Mouse (Mus musculus): Measurements from ENCODE around the gene Msgn1.
A peak's percentile ranks its signal among the peaks of the same experiment; 100 is the strongest.

The Msgn1 gene

DNA sequence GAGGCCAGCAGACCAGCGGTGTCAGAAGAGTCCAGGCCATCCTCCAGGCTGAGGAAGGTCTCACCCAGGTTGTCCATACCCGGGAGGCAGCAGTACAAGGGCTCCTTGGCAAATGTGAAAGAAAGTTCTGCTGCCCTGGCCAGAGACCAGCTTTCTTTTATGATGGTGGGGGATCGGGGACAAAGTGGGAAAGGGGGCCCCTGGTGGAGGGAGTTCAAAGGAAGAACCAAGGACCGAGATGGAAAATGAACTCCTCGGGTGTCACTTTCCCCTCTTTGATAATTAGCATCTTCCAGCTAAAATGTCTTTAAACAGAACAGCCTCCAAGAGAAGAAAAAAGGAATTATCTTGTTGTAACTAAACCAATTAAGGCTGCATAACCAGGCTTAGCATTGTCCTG lies at the start of gene Msgn1:
Gene Msgn1 (minus strand): TSS at position 101 of the 400 bp plus-strand sequence.
- DNase-seq, result no peak

DNA sequence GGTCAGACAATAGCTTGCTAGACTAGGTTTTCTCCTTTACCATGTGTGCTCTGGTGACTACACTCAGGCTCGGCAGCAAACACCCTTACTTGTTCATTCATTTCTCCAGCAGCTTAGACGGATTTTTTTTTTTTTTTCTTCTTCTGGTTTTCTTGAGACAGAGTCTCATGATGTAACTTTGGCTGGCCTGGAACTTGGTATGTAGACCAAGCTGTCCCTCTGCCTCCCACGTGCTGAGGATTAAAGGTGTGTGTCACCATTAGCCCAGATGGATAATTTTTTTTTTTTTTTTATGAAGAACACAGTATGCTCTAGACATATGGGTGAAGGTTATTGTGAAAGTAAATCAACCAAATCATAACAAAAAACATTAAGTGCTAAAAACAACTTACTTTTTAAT lies 41.5 kb upstream of the Msgn1 start:
- no peak for DNase-seq

DNA sequence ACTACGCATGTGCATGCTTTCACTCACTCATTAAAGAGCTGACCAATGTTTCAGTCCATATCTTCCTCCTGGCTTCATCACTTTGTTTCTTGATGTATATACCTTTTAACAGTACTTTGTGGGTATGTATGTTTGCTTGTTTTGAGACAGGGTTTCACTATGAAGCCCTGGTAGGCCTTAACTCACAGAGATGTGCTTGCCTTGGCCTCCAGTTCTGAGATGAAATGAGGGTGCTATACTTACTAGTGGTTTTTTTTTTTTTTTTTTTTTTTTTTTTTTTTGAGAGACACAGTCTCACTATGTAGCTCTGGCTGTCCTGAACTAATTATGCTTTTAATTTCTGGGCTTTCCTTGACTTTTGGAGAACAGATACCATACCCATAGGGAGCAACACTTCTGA lies 38.7 kb upstream of the Msgn1 start:
- no peak for DNase-seq

DNA sequence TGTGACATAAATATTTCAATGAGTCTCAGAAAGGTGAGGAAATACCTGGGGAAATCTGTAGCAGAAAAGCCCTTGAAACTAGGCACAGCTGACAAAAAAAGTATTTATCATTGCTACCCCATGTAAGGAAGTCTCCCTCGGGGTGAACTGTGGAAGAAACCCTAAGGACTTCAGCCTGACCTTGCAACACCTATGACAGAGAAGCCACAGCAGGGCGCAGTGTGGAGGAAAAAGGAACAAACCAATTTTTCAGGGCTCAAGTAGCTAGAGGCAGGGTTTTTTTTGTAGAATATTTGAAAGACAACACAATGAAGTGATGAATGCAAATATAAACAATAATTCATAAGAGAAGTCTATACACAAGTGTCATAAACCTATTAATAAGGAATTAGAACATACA lies 27.2 kb upstream of the Msgn1 start:
- DNase-seq, result no peak

DNA sequence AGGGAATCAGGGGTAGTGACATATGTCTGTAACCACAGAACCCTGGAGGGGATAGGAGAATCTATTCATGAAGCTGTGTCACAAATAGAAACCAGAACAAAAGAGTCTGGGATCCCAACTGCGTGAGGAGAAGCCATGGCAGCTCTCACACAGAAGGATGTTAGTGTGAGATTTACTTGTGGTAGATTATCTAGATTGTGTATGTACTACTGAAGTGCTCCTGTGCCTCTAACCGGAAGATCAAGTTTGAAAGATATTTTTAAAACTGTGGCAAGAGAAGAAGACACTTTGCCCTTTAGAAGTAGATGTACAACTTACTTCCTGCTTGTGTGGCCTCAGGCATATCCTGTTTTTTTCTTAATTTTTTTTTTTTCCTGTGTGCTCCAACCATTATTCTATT lies 21.5 kb upstream of the Msgn1 start:
- DNase-seq, result no peak

DNA sequence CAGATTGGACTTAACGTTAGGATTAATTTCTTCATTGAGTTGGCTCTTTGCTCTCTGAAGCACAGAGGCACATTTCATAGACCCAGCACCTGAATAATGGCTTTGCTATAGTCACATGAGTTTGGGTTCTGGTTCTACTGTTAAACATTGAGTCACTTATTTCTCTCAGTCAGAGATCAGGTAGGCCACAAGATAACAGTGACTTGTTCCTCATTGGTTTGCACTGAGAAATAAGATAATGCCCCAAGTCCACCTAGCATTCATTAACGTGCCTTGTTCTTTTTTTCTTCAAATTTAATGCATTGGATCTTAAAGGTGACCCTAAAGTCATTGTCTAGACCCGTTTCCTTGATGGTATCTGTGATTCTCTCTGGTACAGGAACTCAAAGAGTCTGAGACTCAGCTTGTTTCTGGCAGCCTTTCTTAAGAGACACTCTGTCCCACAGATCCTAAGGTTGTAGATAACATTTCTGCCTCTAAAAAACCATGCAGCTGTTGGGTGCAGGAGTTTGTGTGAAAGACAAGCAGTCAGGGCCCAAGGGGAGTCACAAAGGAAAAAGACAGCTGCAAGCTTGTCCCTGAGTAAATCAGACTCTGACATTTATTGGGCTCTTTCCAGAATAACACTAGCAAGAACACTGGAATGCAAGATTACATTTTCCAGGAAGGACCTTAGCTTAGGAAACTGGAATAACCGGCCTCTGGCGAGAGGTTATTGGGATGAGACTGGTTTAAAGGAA lies 17.9 kb upstream of the Msgn1 start:
- DNase-seq, result no peak

DNA sequence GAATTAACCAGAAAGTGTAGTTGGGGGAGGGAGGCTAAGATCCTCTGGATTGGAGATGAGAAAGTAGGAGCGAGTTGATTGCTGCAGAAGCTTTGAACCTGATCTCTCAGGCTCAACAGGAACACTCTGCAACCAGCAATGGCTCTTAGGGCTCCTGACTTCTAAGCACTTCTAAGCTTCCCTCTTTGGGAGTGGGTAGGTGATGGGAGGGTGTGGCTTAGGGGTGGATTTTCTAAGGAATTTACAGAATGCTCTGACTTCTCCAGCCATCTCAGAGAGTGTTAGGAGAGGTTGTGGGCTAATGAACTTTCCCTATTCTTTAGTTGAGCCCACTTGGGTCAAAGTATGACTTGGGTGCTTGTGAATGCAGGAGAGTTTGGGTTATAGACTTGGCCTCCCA lies 17.4 kb upstream of the Msgn1 start:
- DNase-seq, result no peak

DNA sequence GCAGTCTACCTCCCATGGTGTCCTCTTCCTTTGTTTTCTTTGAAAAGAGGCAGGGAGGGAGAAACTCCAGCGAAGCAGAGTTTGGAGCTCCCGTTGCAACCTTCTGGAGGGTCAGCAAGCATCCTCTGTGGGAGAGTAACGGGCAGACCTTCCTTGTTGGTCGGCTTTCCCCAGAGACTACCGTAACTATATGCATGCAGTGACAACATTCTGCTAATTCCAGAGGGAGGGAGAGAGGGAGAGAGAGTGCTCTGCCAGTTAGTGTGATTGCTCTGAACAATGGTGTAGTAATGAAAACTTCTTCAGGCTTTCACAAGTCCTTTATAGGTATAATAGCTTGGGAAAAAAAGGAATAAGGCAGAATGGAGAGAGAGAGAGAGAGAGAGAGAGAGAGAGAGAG lies 15.9 kb upstream of the Msgn1 start:
- DNase-seq, result no peak

DNA sequence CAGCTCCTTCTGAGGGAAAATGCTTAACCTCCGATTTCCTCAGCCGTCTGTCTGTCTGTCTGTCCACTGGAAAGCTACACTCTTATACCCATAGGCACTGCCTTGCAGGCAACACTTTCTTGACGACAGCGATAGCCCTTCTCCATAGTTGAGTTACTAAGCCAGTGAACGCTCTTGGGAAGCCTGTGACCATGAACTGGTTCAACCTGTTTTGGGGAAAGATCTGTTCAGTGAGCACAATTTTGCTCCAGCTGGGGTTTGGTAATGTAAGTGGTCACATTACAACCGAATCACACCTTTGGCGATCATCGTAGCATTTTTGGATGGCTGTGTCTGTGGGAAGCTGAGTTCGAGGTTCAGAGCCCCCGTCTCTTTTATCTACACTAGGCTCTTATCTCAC lies 14.3 kb upstream of the Msgn1 start:
- DNase-seq, result no peak

DNA sequence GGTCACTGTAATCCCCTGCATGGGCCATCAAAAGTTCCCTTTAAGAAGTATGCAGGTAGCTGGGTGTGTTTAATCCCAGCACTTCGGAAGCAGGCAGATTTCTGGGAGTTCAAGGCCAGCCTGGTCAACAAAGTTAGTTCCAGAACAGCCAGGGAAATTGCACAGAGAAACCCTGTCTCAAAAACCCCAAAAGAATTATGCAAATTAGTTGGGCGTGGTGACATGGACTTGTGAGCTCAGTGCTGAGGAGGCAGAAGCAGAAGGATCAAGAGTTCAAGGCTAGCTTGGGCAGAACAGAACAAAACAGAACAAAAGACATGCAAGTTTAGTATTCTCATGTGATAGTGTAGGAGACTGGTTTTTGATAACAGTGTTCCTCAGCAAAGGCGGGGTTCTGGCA lies 13.8 kb upstream of the Msgn1 start:
- no peak for DNase-seq

DNA sequence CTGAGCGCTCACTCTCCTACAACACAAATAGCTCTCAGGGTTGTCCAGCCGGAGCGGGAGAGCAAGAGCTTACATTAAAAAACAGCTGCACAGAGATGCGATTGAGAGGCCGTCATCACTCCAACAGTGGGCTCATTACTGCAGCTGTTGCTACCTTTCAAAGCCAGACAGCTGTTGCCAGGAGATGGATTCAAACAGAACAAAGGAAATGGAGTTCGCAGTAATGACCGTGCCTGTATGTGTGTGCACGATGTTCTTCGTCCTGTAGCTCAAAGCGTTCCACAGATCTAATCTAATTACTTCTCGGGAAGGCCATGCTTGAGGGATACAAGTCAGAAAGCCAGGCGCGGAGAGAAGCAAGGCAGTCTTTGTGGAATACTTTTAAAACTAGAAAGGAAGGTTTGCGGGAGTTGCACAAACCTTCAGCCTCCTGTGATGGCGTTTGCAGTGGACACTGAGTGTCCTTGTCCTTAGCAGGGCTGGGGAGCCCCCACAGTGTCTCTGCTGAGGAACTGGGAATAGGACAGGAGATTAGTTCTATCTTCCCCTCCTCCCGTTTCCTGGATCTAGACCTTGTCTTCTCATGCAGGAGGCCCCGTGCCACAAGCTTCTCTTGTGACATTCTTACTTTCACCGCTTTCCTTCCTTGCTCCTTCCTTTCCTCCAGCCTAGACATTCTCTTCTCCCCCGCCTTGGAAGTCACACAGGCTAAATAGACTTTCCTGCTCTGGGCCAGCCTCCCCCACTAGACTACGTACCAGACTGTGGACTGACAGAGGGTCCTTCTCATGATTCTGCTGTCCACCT lies 13.0 kb upstream of the Msgn1 start:
- no peak for DNase-seq

DNA sequence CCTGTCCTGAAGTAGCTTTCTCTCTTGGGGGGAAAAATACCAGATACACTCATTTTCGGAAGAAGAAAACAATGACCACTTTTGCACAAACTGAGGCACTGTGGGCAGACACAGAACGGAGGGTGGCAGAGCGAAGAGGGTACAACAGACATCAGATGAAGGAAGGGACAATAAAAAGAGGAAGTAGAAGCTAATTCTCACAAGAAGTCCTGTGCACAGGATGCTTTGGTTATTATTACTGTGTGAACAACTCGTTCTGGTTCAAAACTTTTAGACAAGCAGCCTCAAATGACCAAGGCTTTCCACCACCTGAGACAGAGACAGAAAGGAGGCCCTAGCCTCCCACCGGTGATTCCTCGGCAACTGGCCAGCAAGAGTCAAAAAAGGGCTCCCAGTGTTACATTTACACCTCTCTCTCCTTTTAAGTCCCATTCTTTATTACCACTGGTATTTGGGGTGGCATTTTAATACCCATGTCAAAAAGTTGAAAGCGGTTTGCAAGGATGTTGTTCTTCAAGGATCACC lies 9.0 kb upstream of the Msgn1 start:
- no peak for DNase-seq

DNA sequence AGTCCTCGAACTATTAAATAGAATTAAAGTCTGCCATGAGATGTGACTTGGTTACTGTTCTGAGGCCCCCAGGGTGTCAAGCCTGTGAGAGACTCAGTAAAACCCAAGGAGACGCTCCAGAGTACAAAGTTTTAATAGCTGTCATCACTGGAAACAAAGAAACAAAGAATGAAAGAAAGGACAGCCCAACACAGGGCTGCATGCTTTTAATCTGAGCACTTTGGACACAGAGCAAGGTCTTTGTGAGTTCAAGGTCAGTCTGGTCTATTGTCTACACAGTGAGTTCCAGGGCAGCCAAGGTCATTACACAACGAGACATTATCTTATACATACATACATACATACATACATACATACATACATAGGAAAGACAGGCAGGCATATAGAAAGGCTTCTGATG lies 7.7 kb upstream of the Msgn1 start:
- no peak for DNase-seq

DNA sequence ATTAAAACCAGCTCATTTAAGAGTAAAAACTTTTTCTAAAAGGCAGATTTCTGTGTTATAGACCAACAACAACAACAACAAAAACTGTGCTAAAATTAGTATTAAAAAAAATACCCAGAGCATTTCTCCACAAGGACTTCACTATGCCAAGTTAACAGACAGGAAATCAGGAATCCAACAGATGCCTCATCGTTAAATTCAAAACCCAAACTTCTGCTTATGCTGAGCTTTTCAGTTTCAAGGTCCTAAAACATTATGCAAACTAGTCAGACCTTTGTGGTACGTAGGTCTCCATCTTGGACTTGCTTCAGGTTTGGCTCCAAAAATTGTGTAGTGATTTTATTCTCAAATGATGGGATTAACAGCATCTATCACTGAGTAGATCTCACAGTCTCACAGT lies 6.8 kb upstream of the Msgn1 start:
- no peak for DNase-seq

DNA sequence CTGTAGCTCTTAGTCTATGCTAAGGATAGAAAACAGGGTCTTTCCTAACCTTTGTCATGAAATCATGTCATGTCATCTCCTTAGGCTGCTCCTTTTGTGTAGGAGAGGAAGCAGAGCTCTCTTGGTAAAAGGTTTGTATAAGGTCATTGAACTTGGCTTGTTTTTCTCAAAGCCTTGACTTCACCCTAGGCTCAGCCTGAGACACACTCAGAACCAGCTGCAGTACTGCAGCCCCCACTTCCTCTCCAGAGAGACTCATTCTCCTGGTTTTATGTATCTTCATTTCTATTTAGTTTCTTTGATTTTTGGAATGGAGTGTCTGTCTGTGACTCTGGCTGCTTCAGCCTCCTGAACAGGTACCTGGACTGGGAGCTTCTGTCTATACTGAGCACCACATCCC lies 6.0 kb upstream of the Msgn1 start:
- no peak for DNase-seq

DNA sequence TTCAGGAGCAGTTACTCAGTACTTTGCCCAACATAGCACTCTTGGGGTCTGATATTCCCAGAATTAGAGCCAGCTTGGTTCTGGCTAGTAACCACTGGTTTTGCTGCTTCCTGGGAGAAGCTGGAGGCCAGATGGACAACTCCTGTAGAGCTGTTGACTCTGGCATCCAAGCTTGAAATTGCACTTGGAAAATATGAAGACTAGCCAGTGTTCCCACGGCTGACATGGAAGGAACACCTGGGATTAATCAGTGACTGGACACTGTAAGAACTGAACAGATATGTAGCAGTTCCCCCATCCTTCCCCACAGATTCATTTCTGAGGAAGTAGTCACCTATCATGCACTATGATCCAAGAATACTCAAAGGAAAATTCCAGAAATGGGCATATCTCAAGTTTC lies 4.1 kb upstream of the Msgn1 start:
- no peak for DNase-seq

DNA sequence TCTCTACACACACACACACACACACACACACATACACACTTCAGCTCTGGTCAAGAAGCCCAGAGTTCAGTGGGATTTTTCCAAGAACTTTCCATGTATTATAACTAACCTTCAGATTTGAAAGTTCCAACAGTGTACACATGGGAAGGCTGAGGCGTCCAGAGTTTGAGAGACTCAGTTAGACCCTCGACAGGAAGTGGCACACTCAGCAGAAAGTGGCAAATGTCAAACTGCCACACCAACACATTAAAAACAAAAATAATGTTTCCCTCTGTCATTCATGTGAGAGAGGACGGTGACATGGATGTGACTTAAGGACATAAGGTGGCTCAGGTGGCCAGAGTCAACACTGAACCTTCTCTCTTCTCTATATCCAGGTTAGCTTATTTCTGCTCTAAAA lies 1.6 kb upstream of the Msgn1 start:
- DNase-seq, result no peak

DNA sequence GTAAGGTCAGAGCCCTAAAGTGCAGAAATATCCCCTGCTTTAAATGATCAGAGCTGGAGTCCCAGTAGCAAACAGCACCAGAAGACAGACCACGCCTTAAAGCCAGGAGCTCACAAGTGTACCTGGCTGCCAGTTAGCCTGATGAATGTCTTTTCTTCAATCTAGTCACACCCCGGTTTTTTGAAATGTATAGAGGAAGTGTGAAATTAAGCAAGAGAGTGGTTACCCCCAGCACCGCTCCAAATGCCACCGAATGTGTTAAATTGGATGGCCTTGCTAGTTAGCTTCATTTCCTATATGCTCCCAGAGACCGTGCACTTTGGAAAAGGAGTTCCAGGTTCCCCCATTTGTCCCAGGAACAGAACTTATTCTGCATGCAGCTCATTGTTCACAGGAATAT lies 864 bp upstream of the Msgn1 start:
- DNase-seq, result no peak

DNA sequence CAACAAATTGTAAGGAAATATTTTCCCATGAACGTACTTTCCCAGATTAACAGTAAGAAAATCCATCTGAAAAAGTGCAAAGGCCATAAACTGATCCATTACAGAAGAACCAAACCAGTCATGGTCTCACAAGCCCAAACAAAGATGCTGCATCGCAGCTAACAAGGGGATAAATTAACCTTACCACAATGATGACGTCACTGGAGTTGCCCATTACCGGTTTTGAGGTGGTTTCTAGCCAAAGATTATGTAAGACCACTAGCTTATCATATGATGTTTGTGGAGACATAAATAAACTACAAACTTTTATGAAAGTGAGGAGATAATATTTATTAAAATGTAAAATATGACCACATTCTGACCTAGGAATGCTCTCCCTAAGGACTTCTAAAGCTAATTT lies 2.5 kb downstream of the Msgn1 start:
- DNase-seq, result no peak

DNA sequence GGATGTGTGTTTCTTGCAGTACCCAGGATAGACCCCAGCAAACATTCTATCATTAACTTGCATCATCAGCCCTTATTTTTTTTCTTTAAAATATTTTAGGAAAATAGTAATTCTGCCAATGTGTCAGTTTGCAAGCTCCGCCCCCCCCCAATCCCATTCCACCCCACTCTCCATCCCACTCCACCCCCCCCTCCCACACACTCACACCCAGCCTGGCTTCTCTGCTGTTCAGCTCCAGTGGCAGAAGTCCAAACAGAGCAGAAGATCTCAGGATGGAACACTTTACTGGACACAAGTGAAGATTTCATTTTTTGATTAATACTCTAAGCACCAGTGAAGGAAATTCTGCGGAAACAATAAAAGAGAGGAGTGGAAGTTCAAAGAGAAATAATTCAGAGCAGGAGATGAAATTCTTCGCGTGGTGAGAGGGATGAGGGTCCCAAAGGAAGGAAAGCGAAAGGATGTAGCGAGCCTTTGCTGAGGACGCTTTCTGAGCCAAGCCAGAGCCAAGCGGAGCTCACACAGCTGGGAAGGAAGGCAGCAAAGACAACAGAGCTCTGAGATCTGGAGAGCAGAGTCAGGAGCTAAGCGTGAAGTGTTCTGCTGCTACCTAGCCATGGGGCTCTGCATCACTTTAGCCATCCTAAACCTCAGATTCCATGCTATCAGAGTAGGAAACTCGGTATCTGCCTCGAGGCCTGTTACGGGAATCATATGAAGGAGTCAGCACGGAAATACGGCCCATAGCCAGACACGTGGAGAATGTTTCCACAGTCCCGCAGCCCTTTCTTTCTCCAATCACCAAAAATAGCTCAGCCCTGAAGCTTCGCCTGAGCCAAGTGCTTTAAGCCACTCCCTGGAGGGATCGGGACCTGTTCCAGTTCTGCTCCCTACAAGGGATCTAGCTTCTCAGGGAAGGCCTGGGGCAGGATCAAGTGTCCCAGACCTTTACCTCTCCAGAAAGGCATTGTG lies 4.8 kb downstream of the Msgn1 start:
- peak; percentile 21 for DNase-seq

DNA sequence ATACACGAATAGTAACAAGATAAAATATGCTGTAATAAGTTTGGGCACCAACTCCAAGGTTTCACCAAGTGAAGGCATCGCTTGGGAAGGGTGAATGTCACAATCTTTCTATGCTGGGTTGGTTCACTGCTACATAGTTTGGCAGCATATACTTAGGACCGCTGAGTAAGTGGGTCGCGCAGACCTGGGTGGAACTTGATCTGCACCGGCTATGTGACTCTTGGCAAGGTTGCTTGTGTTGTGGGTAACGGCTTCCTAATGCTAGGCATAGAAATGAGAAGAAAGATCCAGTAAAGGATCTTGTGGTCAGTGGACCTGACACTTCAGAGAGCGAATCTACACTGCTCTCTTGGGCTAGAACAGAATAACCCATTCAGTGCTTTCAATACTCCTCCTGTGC lies 6.3 kb downstream of the Msgn1 start:
- DNase-seq, result no peak

DNA sequence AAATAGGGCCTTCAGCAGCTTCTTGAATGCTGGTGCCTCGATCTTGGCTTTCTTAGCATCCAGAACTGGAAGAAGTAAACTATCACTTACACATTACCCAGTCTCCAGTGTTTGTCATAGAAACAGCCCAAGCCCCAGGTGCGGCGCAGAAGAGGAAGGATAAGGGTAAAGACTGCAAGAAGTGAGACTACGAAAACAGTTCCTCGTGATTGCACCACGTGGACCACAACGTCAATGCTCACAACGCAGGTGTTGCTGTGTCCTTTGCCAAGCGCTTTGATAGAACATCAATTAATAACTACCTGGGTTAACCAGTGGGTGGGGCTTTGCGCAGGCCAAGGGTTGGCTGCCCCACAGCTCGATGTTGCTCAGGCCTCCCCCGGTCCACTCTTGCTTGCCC lies 8.1 kb downstream of the Msgn1 start:
- no peak for DNase-seq

DNA sequence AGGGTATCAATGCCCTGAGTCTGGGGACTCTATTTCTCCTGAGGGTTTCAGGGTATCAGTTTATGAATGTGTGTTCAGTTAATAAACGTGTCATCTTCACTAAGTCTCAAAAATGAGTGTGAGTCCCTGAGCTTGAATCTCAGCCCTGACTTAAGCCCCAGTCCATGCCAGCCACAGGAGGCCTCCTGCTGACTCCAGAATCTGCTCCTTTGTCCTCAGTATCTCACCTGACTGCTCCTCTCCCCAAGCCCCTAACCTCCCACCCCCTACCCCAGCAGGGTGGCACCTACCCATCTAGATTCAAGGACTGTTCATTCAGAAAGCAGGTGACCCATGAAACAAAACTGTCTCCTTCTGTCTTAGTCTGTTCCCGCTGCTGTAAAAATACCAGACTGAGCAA lies 10.2 kb downstream of the Msgn1 start:
- no peak for DNase-seq
